Mouse (Mus musculus) right cerebral cortex, postnatal 14 days (tissue): ENCODE data around the gene A530016L24Rik.

Experiments
- DNase-seq: peaks from one replicate; pipeline ENCODE4 v3.0.0; 2022

Gene A530016L24Rik

GRCm38 (mm10) chr12:112503003-112503771, 13.9 kb downstream of the A530016L24Rik start:
- no peak for DNase-seq

DNA sequence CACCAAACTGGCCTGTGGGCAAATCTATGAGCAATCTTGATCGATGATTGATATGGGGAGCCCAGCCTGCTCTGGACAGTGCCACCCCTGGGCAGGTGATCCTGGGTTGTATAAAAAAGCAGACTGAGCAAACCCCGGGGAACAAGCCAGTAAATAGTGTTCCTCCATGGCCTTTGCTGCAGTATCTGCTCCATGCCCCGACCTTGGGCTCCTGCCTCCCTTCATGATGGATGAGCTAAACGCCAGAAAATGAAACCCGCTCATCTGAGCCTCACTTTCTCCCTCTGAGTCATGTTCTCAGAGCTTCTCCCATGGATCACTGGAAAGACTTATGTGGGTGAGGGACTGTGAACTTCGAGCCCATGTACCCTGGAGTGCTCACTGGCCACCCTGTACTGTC, 17.0 kb downstream of the A530016L24Rik start:
- no peak for DNase-seq

DNA sequence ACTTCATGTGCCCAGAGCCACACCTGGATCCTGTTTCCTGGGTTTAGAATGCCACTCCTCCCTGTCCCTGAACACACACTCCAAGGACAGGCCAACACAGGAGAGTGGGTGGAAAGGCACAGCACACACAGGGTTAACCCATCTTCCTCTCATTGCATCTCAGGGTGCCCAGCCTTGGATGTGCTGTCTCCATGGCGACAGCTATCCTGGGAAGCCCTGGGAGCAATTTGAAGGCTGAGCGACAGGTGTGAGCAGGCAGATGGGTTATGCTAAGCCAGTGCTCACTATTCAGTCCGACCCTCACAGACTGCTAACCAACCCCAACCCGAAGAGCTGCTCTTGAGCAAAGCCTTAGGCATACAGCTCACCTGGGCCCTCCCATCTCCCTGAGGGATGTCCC, 18.0 kb downstream of the A530016L24Rik start:
- DNase-seq = peak; percentile 36

- DNase-seq = no peak
Observed at GRCm38 (mm10) chr12:112507984-112508383, 18.7 kb downstream of the A530016L24Rik start.

GRCm38 (mm10) chr12:112510365-112510732, 21.1 kb downstream of the A530016L24Rik start:
- DNase-seq = no peak

DNA sequence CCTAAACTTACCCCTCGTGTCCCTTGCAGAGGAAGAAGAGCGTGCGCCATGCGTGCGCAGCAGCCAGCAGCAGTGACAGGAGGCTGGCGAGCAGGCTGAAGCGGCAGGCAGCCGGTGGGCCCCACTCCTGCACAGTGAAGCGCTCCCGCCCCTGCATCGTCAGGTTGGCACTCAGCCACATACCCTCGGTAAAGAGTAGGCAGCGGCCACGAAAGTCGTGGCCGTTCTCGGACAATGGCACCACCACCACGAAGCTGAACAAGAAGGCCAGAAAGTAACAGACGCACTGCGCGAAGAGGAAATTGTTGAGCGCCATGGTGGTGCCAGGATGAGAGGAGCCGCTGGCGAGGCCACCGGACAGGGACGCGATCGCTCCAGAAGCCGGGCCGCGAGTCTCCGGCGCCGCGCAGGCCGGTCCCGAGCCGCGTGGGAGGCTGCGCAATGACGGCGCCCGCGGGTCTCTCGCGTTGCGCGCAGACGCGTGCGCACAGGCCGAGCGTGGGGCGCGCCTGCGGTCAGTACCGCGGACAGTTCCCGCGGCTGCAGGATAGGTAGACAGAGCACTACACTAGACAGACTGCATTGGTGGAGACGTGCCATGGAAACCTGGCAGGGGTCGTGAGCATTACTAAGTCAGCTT, 21.6 kb downstream of the A530016L24Rik start:
- peak; percentile 75 for DNase-seq

GRCm38 (mm10) chr12:112514897-112515296, 25.6 kb downstream of the A530016L24Rik start:
- DNase-seq = no peak

GRCm38 (mm10) chr12:112516697-112517337, 27.6 kb downstream of the A530016L24Rik start, which contains the start of gene Tmem179:
Gene Tmem179 (minus strand): TSS chr12:112516747.
- DNase-seq = no peak

GRCm38 (mm10) chr12:112518105-112518504, 28.9 kb downstream of the A530016L24Rik start:
- no peak for DNase-seq

- DNase-seq = no peak
Observed at GRCm38 (mm10) chr12:112533758-112534157, 44.5 kb downstream of the A530016L24Rik start.

DNA sequence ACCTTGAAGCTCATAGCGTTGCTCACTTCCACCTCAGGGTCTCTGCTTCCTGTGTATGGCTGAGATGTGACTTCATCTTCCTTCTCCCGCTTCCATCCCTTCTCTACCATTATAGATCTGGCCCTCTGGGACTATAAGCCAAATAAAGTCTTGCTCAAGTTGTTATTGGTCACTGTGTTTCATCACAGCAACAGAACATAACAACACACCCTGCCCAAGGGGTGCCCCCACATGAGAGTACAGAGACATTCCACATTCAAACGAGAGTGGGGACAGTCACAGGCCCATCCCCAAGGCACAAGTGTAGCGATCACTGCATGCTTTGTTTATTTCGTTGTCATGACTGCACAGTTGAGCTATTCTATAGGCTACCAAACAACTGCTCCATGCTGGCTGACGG, 48.0 kb downstream of the A530016L24Rik start:
- DNase-seq = no peak

- no peak for DNase-seq
Observed at GRCm38 (mm10) chr12:112538356-112538755, 49.1 kb downstream of the A530016L24Rik start.

- DNase-seq = no peak
Observed at GRCm38 (mm10) chr12:112539466-112539965, 50.3 kb downstream of the A530016L24Rik start.

GRCm38 (mm10) chr12:112540321-112540720, 51.1 kb downstream of the A530016L24Rik start:
- no peak for DNase-seq

- no peak for DNase-seq
Observed at GRCm38 (mm10) chr12:112541483-112542091, 52.3 kb downstream of the A530016L24Rik start.

GRCm38 (mm10) chr12:112542257-112542919, 53.1 kb downstream of the A530016L24Rik start:
- no peak for DNase-seq

GRCm38 (mm10) chr12:112542920-112543300, 53.7 kb downstream of the A530016L24Rik start:
- peak; percentile 96 for DNase-seq

DNA sequence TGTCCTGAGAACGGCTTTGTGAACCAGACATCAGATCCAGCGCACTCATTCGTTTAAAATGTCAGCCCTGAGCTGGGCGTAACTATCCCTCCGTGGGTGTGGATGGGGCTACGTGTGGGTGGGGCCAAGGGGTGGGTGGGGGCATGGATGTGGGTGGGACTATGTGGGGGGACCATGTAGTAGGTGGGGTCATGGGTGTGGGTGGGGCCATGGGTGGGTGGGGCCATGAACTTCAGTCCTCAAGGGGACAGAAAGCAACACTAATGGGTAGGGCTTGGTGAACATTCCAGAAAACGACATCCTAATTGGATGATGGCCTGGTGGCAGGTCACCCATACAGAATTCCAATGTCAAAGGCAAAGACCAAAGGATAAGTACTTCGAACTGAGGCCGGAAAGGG, 54.7 kb downstream of the A530016L24Rik start:
- DNase-seq = no peak

GRCm38 (mm10) chr12:112544946-112545701, 55.9 kb downstream of the A530016L24Rik start:
- no peak for DNase-seq

GRCm38 (mm10) chr12:112546110-112546509, 56.9 kb downstream of the A530016L24Rik start:
- no peak for DNase-seq

- no peak for DNase-seq
Observed at GRCm38 (mm10) chr12:112549287-112549686, 60.0 kb downstream of the A530016L24Rik start.
